Mouse (Mus musculus): ENCODE data around the gene Mepce.
A peak's percentile ranks its signal among the peaks of the same experiment; 100 is the strongest.
"Not testable (repeated sequence)": the region's sequence is repeated elsewhere in the genome, so short reads cannot be mapped to it uniquely, and the experiment has no call there.

Gene Mepce

GRCm38 (mm10) chr5:137787151-137787928 lies at the start of gene Mepce, which contains the start of gene Zcwpw1:
Gene Mepce, minus strand, starts transcription at chr5:137787655.
Gene Zcwpw1, plus strand, starts transcription at chr5:137787798.
- DNase-seq = peak; percentile 95

- not testable (repeated sequence) for DNase-seq
These were observed 49.7 kb upstream of the Mepce start for GRCm38 (mm10) chr5:137837110-137837509.

GRCm38 (mm10) chr5:137836611-137837010 lies 49.2 kb upstream of the Mepce start:
- no peak for DNase-seq

GRCm38 (mm10) chr5:137835966-137836520 lies 48.6 kb upstream of the Mepce start, which contains the start of gene Pilra:
Gene Pilra, minus strand, starts transcription at chr5:137836281.
- DNase-seq = not testable (repeated sequence)

- DNase-seq = no peak
These were observed 46.0 kb upstream of the Mepce start for GRCm38 (mm10) chr5:137833500-137833899.

- DNase-seq = no peak
These were observed 44.1 kb upstream of the Mepce start for GRCm38 (mm10) chr5:137831506-137831905.

GRCm38 (mm10) chr5:137831106-137831505 lies 43.7 kb upstream of the Mepce start:
- DNase-seq = no peak

- DNase-seq = no peak
These were observed 42.8 kb upstream of the Mepce start for GRCm38 (mm10) chr5:137830238-137830637.

- no peak for DNase-seq
These were observed 41.2 kb upstream of the Mepce start for GRCm38 (mm10) chr5:137828694-137829093.

GRCm38 (mm10) chr5:137826421-137826820 lies 39.0 kb upstream of the Mepce start:
- no peak for DNase-seq

GRCm38 (mm10) chr5:137825971-137826370 lies 38.5 kb upstream of the Mepce start:
- DNase-seq = no peak

GRCm38 (mm10) chr5:137825030-137825429 lies 37.6 kb upstream of the Mepce start:
- no peak for DNase-seq

GRCm38 (mm10) chr5:137823455-137824045 lies 36.1 kb upstream of the Mepce start:
- DNase-seq = no peak

GRCm38 (mm10) chr5:137822602-137823001 lies 35.1 kb upstream of the Mepce start:
- no peak for DNase-seq

GRCm38 (mm10) chr5:137822126-137822525 lies 34.7 kb upstream of the Mepce start:
- DNase-seq = no peak

- DNase-seq = no peak
These were observed 30.2 kb upstream of the Mepce start for GRCm38 (mm10) chr5:137817466-137818222.

- DNase-seq = no peak
These were observed 20.9 kb upstream of the Mepce start for GRCm38 (mm10) chr5:137808316-137808715.

GRCm38 (mm10) chr5:137806158-137806557 lies 18.7 kb upstream of the Mepce start:
- no peak for DNase-seq

- no peak for DNase-seq
These were observed 13.5 kb upstream of the Mepce start for GRCm38 (mm10) chr5:137800917-137801316.

- DNase-seq = no peak
These were observed 9.2 kb upstream of the Mepce start for GRCm38 (mm10) chr5:137796606-137797005.

- no peak for DNase-seq
These were observed 4.1 kb upstream of the Mepce start for GRCm38 (mm10) chr5:137791553-137791952.

- DNase-seq = no peak
These were observed 1.6 kb upstream of the Mepce start for GRCm38 (mm10) chr5:137788946-137789531.

GRCm38 (mm10) chr5:137788171-137788570 lies 716 bp upstream of the Mepce start:
- DNase-seq = peak; percentile 54

All from right cerebral cortex, postnatal 14 days (tissue).